Mouse (Mus musculus): ENCODE data around the gene Bpi. TPM values are rescaled to one million over a fixed set of nuclear protein-coding genes. Genes with fewer than 3 reads are reported as not detected.

Gene Bpi
- polyA plus RNA-seq, 2 experiments: 0.03 TPM; not detected in 1

DNA sequence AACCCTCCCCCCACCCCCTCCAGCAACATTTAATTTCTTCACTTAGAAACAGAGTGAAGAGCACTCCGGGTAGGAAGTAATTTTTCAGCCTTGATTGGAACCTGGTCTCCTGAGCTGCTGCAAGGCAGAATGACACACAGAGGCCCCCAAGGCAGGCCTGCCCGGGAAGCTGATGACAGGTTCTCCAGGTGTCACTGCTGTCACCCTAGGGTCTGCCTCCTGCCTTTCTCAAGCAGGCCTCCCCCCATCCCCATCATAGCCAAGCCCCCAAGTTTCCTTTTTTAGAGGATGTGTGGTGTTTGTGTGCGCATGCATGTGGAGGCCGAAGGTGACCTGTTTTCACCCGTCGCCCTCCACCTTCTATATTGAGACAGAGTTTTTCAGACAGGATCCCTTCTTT, 25.9 kb downstream of the Bpi start:
- no peak for DNase-seq (ENCODE audit: low spot score)
- H3K36me3 ChIP-seq (ENCODE audit: control insufficient read depth, insufficient read depth, low read length): no peaks in the 10 kb centered on the region
- no peaks in the 10 kb centered on the region for H3K9me3 ChIP-seq (ENCODE audit: control insufficient read depth, low read length)
- WGBS: 76% methylated on average over 6 of the region's 6 CpGs
- no peak overlapping the region for H3K27ac ChIP-seq (replicated peaks; ENCODE audit: low read depth, low read length)
- no peaks in the 10 kb centered on the region for H3K27me3 ChIP-seq (ENCODE audit: control insufficient read depth, insufficient read depth, low read length)
- no peak overlapping the region for H3K9ac ChIP-seq (ENCODE audit: low read depth, low read length, severe bottlenecking)
- no peak overlapping the region for H3K4me2 ChIP-seq (replicated peaks; ENCODE audit: low read depth, low read length, severe bottlenecking)
- ATAC-seq (ENCODE audit: low FRiP score, low read depth): no peak
- no peak for TF ChIP-seq POLR2A (IDR thresholded peaks at IDR 0.05; ENCODE audit: borderline replicate concordance, extremely low read depth, insufficient read depth, insufficient read length)
- peaks cover 6% of the 10 kb centered on the region; the same call in 1 of the 2 replicates for H3K4me1 ChIP-seq (ENCODE audit: control insufficient read depth, insufficient read depth, low read length)
- no peak overlapping the region for H3K4me3 ChIP-seq (replicated peaks; ENCODE audit: low read length)

DNA sequence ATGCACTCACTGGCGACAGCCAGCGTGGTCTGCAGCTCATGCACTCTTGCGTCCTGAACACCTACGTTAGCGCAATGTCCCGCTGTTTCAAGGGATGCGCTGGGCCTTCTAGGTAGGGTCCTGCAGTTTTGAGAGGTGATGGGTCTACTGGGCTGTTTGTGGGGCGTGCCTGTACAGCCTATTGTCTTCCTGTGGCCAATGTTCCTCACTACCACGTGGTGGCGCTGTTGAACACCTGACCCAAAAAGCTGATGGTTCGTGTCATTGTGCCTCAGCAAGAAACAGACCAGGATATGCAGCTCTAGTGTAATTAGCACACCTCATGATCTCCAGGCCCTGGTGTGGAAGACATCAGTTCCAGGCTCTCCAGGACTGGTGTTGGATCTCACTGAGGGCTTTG, 26.7 kb downstream of the Bpi start:
- ATAC-seq (ENCODE audit: low FRiP score, low read depth) (no peak), DNase-seq (ENCODE audit: low spot score) (no peak)
- no peak overlapping the region for H3K27ac ChIP-seq (replicated peaks; ENCODE audit: low read depth, low read length)
- no peak overlapping the region for H3K4me3 ChIP-seq (replicated peaks; ENCODE audit: low read length)
- TF ChIP-seq POLR2A (IDR thresholded peaks at IDR 0.05; ENCODE audit: borderline replicate concordance, extremely low read depth, insufficient read depth, insufficient read length): no peak
- WGBS: 22% methylated on average over 11 of the region's 11 CpGs
- no peaks in the 10 kb centered on the region for H3K27me3 ChIP-seq (ENCODE audit: control insufficient read depth, insufficient read depth, low read length)
- no peak overlapping the region for H3K9ac ChIP-seq (ENCODE audit: low read depth, low read length, severe bottlenecking)
- H3K4me2 ChIP-seq (replicated peaks; ENCODE audit: low read depth, low read length, severe bottlenecking): no peak overlapping the region
- no peaks in the 10 kb centered on the region for H3K36me3 ChIP-seq (ENCODE audit: control insufficient read depth, insufficient read depth, low read length)
- no peaks in the 10 kb centered on the region for H3K9me3 ChIP-seq (ENCODE audit: control insufficient read depth, low read length)
- H3K4me1 ChIP-seq (ENCODE audit: control insufficient read depth, insufficient read depth, low read length): peaks cover 6% of the 10 kb centered on the region; the same call in 1 of the 2 replicates

DNA sequence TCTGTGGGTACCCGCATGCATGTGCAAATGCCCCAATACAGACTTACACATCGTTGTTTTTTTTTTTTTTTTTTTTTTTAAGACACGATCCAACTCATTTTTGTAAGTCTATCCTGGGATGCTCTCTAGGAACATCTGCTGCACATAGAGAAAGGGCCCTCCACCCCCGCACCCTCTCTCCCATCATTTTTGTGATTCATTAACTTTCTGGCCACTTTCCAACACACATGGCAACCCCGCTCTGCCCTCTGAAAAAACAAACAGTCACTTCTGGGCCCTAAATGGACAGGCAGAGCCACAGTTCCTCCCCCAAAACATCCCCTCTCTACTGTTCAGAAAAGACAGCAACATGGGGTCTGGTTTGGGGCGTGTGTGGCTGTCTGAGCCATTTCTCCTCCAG, 27.8 kb downstream of the Bpi start:
- Histone ChIP-seq H3K4me2 (replicated peaks; ENCODE audit: low read depth, low read length, severe bottlenecking) (no peak overlapping the region), H3K4me1 (ENCODE audit: control insufficient read depth, insufficient read depth, low read length) (peaks cover 6% of the 10 kb centered on the region; the same call in 1 of the 2 replicates), H3K4me3 (replicated peaks; ENCODE audit: low read length) (no peak overlapping the region), H3K36me3 (ENCODE audit: control insufficient read depth, insufficient read depth, low read length) (no peaks in the 10 kb centered on the region), H3K9me3 (ENCODE audit: control insufficient read depth, low read length) (no peaks in the 10 kb centered on the region), H3K27me3 (ENCODE audit: control insufficient read depth, insufficient read depth, low read length) (no peaks in the 10 kb centered on the region), H3K27ac (replicated peaks; ENCODE audit: low read depth, low read length) (no peak overlapping the region), H3K9ac (ENCODE audit: low read depth, low read length, severe bottlenecking) (no peak overlapping the region)
- no peak for DNase-seq (ENCODE audit: low spot score)
- no peak for ATAC-seq (ENCODE audit: low FRiP score, low read depth)
- WGBS: 63% methylated on average over 6 of the region's 6 CpGs
- TF ChIP-seq POLR2A (IDR thresholded peaks at IDR 0.05; ENCODE audit: borderline replicate concordance, extremely low read depth, insufficient read depth, insufficient read length): no peak

DNA sequence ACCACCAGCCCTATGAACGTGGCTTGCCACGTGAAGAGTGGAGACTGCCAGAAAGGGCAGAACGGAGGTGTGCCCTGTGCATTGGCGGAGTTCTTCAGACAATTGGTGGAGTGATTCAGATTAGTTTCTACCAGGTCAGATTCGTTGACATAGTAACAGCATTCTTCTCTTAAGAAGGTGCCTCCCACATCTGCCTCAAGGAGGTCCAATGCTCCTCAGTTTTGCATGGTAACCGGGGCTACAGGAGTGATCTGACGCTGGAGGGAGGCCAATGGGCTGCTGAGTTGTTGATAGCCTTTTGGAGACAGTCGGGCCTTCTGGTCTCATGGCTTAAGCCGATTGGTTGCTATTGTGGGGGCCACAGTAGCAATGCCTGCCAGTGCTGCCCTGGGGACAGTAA, 37.8 kb downstream of the Bpi start:
- 71% methylated on average over 9 of the region's 9 CpGs for WGBS
- no peak overlapping the region for H3K27ac ChIP-seq (replicated peaks; ENCODE audit: low read depth, low read length)
- no peaks in the 10 kb centered on the region for H3K9me3 ChIP-seq (ENCODE audit: control insufficient read depth, low read length)
- no peak overlapping the region for H3K9ac ChIP-seq (ENCODE audit: low read depth, low read length, severe bottlenecking)
- H3K27me3 ChIP-seq (ENCODE audit: control insufficient read depth, insufficient read depth, low read length): no peaks in the 10 kb centered on the region
- TF ChIP-seq POLR2A (IDR thresholded peaks at IDR 0.05; ENCODE audit: borderline replicate concordance, extremely low read depth, insufficient read depth, insufficient read length): no peak
- ATAC-seq (ENCODE audit: low FRiP score, low read depth) (no peak), DNase-seq (ENCODE audit: low spot score) (no peak)
- no peak overlapping the region for H3K4me2 ChIP-seq (replicated peaks; ENCODE audit: low read depth, low read length, severe bottlenecking)
- H3K4me3 ChIP-seq (replicated peaks; ENCODE audit: low read length): no peak overlapping the region
- no peaks in the 10 kb centered on the region for H3K36me3 ChIP-seq (ENCODE audit: control insufficient read depth, insufficient read depth, low read length)
- H3K4me1 ChIP-seq (ENCODE audit: control insufficient read depth, insufficient read depth, low read length): no peaks in the 10 kb centered on the region; the same call in 1 of the 2 replicates

DNA sequence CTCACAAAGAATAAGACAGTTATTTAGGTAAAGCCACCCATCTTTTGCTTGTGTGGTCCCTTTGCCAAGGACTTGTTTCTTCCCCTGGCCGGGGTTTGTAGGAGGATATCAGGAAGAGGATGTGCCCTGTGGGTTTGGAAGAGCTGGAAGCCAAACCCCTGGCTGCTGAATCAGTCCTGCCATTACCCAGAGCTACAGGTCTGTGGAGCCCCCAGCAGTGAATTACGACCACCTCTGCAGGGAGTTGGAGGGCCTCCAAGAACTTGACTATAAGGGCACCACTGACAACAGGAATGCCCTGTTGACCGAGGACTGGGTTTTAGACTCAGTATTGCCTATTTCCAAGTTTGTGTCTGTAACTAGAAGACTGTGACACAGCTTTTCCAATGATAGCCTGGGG, 41.3 kb downstream of the Bpi start:
- no peaks in the 10 kb centered on the region for H3K27me3 ChIP-seq (ENCODE audit: control insufficient read depth, insufficient read depth, low read length)
- ATAC-seq (ENCODE audit: low FRiP score, low read depth): no peak
- no peaks in the 10 kb centered on the region; the same call in 1 of the 2 replicates for H3K4me1 ChIP-seq (ENCODE audit: control insufficient read depth, insufficient read depth, low read length)
- no peak for TF ChIP-seq POLR2A (IDR thresholded peaks at IDR 0.05; ENCODE audit: borderline replicate concordance, extremely low read depth, insufficient read depth, insufficient read length)
- no peaks in the 10 kb centered on the region for H3K36me3 ChIP-seq (ENCODE audit: control insufficient read depth, insufficient read depth, low read length)
- no peak overlapping the region for H3K27ac ChIP-seq (replicated peaks; ENCODE audit: low read depth, low read length)
- no peak overlapping the region for H3K4me2 ChIP-seq (replicated peaks; ENCODE audit: low read depth, low read length, severe bottlenecking)
- H3K4me3 ChIP-seq (replicated peaks; ENCODE audit: low read length): no peak overlapping the region
- H3K9me3 ChIP-seq (ENCODE audit: control insufficient read depth, low read length): no peaks in the 10 kb centered on the region
- H3K9ac ChIP-seq (ENCODE audit: low read depth, low read length, severe bottlenecking): no peak overlapping the region
- WGBS: 70% methylated on average over 3 of the region's 3 CpGs
- no peak for DNase-seq (ENCODE audit: low spot score)

DNA sequence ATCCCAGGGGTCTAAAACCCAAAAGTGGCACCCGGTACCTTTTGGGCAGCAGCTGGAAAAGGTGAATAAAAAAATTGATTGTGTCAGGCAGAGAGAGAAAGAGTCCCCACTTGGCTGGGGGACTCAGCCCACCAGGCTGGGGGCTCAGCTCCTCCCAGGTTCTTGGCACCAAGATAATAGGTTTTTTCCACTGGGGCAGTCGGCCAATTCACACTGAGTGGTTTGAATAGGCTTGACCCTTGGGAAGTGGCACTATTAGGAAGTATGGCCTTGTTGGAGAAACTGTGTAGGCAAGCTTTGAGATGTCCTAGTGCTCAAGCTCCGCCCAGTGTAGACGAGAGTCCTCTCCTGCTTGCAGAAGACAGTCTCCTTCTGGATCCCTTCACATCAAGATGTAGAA, 41.8 kb downstream of the Bpi start:
- Histone ChIP-seq H3K27me3 (ENCODE audit: control insufficient read depth, insufficient read depth, low read length) (no peaks in the 10 kb centered on the region), H3K4me1 (ENCODE audit: control insufficient read depth, insufficient read depth, low read length) (no peaks in the 10 kb centered on the region; the same call in 1 of the 2 replicates), H3K4me2 (replicated peaks; ENCODE audit: low read depth, low read length, severe bottlenecking) (no peak overlapping the region), H3K4me3 (replicated peaks; ENCODE audit: low read length) (no peak overlapping the region), H3K27ac (replicated peaks; ENCODE audit: low read depth, low read length) (no peak overlapping the region), H3K9ac (ENCODE audit: low read depth, low read length, severe bottlenecking) (no peak overlapping the region), H3K9me3 (ENCODE audit: control insufficient read depth, low read length) (no peaks in the 10 kb centered on the region), H3K36me3 (ENCODE audit: control insufficient read depth, insufficient read depth, low read length) (no peaks in the 10 kb centered on the region)
- TF ChIP-seq POLR2A (IDR thresholded peaks at IDR 0.05; ENCODE audit: borderline replicate concordance, extremely low read depth, insufficient read depth, insufficient read length): no peak
- DNase-seq (ENCODE audit: low spot score): no peak
- WGBS: 75% methylated on average over 4 of the region's 4 CpGs
- no peak for ATAC-seq (ENCODE audit: low FRiP score, low read depth)
